Mouse (Mus musculus) lung, postnatal 36 days (tissue): ENCODE results near the gene Slc43a3.

Experiments used
- DNase-seq: peaks from one replicate; pipeline ENCODE4 v3.0.0; 2022; ENCODE audit warnings: mixed read lengths

The Slc43a3 gene

DNA sequence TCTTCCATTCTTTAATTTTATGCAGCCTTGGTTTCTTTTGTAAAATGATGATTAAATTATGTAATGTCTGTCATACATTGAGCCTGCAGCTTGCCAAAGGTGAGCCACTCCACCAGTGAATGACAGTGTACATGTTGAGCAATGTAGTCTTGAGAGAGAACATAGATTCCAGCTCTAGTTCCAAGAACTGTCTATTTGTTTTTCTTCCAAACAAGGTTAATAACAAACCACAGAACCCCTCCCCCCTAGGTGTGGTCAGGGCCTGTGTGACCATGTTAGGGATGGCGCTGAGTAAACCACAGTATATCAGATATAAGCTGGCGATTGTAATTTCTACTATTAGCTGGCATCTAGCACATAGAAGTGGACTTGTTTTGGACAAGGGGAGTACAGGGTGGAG is 60.0 kb downstream of the Slc43a3 start:
- no peak for DNase-seq

DNA sequence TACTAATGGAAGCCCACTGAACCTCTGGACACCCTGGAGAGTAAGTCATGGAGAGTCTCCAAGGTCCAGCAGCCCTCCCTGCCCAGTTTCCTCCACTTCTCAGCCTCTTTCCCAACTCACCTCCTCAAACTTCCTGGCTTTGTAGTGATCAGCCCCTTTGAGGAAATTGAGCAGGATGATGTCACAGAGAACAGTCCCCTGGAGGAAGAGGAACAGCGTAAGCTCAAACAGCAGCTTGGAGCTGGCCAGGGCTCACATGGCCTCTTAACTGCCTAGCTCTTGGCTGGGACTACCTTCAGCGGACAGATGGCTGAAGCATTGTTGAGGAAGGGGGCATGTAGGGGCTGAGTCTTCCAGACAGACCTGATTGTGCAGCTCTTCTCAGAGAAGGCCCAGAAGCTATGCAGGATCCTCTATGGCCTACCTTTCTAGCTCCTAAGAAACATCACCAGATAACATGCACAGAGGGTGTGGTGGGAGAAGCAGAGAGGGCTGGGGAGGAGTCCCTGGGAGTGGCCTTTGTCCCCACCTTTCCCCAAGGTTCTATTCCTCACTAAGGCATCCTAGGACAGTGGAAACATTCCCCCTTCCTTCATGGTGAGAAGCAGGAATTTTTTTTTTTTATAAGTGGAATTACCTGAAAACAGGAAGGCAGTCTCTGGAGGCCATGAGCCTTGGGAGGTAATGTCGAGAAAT is 63.3 kb downstream of the Slc43a3 start:
- DNase-seq: peak; percentile 42

DNA sequence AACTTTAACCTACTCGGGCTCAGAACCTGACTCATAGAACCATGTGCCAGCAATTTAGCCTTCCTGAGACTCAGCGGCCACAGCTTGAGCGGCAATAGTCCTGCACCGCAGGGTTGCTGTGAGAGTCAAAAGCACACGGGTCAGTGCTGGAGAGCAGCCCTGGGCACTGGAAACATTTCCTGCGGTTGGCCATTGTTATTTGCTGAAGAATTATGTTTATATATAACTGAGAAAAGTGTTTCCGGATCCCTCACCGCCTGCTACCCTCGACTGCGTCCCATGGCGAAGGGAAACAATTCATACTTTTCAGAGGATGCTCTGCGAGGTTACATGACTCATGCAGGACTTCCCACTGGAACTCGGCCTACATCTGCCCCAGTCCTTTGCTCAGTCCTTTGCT is 65.1 kb downstream of the Slc43a3 start:
- DNase-seq: peak; percentile 63

DNA sequence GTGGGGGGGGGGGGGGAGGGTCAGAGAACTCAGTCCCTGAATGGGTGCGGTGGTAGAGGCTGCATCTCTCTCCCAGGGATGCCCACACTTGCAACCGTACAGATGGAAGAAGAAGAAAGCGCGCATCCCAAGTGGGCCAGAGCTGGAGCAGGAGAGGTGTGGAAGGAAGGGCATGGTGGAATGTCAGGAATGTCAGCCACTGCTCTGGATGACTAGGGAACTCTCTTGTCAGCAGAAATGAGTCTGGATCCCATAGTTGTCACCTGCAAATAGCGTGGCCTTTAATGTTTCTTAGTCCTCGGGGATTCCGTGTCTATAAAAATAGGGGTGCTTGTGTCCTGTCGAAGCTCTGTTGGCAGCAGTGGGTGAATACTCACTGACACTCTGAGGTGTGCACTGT is 66.2 kb downstream of the Slc43a3 start:
- no peak for DNase-seq

DNA sequence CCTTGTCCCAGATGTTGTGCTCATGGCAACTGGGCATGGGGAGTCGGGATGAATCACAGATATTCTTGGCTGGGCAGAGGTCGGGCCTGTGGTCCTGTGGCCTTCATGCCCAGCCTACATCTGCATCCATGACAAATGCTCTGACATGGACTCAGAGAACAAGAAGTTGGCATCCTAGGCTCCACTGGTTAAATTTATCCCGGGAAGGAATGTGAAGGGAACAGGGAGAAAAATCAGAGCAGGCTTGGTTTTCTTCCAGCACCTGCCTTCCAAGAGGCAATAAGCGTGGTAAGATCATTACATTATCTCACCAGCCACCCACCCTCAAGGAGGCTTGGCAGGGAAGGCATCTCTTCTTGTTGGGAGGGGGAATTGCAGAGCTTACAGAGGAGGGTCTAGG is 68.0 kb downstream of the Slc43a3 start:
- DNase-seq: no peak

DNA sequence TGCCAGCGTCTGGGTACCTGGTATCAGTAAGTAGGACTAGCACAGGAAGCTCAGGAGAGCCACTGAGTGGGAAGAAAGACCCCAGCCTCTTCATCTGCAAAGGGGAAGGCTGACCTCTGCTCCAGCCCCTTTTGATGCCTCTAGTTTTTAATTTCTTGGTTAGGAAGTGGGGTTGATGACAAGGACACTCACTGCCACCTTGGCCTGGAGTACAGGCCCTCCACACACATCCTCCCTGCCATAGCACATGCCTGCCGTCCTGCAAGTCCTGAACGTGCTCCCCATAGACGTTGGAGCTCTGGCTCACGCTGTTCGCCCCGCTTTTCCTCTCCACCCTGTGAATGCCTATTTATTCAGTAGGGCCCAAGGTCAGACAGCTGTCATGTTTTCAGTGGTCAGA is 70.2 kb downstream of the Slc43a3 start:
- no peak for DNase-seq

DNA sequence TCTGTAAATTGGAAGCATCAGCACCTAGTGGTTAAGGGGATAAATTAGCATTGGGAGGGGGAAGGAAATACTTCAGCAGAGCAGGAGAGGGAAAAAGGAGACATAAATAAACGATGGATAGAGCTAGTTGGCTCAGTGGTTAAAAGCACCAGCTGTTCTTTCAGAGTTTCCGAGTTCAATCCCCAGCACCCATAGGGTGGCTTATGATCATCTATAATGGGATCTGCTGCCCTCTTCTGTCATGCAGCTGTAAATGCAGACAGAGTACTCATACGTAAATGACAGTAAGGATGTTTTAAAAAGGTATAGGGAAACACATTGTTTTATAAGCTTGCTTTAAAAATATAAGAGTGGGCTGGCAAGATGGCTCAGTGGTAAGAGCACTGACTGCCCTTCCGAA is 71.3 kb downstream of the Slc43a3 start:
- DNase-seq: peak; percentile 53
